Mouse (Mus musculus) embryo, embryonic 9.5 days (tissue): Measurements from ENCODE around the gene M6pr.

ENCODE experiments used
- DNase-seq: peaks from one replicate; pipeline ENCODE4 v3.0.0-alpha.2; 2017; ENCODE audit errors: extremely low spot score

Gene M6pr

DNA sequence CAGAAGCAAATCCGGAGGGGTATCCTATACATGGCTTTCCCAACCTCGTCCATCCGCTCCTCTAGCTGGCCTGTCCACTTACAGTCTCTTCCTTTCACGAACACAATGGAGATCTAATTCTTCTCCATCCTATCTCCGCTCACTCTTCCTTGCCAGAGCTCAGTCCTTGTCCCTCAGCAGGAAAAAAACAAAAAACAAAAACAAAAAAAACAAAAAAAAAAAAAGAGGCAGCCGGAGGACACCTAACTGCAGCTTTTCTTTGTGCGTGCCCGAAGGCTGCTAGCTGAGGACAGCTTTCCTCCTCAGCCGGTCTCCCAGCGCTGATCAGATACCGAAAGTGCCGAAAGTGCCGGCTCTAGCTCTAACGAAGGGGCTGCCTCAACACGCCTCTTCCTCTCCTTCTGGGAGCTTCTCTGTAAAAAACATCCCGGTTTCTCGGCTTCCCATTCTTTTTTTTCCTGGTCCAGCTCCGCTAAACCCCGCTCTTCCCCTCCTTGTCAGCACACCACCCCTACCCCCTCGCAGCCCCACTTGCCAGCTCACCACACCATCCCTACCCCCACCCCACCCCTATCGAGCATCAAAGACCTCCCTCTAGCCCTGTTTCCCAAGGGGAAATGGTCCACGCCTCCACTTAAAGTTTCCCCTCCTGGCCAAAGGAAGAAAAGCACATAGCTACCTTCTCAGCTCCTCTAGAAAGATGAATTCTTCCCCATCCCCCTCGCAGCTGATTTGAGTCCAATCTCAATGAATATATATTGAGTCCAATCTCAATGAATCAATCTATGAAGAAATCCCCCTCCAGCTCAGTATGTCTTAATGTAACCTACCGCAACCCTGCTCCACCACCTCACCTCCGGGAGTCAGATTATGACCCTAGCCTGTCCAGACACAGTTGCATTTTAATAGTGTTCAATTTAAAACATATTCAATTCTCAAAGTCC, 11.0 kb upstream of the M6pr start:
- DNase-seq, result peak; percentile 60

DNA sequence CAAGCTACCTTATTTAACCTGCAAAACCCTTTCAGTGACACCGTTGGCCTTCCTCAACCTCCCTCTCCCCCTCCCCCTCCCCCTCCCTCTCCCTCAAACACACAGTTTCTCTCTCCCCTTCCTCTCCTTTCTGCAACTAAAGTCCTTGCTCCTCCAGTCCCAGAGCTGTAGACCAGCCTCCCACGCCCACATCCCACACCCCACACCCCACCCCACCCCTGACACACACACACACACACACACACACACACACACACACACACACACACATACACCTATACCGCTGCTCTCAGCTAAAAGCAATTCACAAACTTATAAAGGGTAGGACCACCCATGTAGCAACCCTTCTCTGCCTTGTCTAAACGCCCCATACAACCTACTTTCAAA, 10.3 kb upstream of the M6pr start:
- no peak for DNase-seq

DNA sequence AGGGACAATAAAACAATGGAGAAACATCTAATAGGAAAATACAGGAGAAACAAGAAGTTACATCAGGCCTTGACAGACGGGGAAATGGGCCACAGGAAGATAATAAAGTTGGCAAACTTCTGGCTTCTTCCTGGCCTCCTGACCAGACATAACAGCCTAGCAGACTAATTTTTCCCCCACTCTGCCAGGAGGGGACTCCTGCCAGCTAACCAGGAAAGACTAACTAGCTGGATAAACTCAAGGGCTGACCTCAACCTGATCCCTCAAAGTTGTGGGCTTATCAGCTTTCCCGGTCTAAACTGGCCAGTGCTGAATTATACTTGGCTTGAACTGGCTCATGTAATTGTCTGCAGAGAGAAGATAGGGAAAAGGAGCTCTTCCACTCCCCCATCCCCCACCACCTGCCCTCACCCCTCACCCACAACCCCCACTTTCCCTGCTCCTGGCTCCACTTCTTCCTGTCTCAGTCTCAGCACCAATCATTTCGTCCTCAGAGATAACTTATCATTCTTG, 8.8 kb upstream of the M6pr start:
- no peak for DNase-seq

DNA sequence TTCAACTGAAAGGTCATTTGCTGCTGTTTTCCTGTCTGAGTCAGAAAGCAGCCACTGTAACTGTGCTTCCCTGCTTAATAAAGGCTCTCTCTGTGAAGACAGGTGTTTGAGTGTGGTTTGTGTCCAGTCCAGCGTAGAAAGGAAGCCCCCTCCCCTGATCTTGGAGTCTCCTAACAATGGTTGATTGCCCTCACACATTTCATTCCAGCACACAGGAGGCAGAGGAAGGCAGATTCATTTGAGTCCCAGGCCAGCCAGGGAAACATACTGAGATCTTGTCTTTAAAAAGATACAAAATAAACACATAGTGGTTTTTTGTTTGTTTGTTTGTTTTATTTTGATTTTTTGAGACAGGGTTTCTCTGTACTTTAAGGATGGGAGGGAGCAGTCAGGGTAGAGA, 6.4 kb upstream of the M6pr start:
- DNase-seq, result no peak

DNA sequence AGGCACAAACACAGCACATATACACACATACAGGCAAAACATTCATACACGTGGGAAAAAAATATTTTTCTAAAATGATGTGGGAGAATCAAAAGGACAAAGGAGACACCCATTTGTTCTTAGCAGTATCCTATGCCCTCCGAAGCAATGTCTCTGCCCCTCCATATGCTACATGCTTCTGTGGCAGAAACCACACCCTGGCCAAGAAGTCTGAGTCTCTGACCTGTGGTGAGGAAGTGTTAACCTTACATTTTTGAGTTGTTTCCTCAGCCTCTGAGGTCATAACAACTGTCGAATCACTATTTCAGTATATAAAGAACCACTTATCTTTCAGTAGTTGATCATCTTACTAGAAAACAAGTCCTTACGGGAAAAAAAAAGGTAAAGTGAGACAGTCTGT, 5.9 kb upstream of the M6pr start:
- DNase-seq, result no peak

DNA sequence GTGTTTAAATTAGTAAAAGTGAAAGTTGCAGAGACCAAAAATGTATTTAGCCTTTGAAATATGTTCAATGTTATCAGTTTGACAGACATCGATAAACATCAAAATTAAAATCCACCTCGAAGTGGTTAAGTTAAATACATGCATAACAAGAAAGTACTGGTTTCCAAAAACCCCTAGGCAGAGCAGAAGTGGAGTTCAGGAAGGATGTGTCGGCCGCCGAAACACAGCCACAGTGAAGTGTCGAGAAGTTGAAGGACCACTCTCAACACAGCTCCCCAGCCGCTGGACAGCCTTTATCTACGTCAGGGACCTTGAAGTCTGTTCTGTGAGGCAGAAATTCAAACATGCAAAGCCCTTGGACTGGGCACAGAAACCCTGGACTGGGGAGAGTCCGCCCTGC, 5.0 kb upstream of the M6pr start:
- DNase-seq, result no peak

DNA sequence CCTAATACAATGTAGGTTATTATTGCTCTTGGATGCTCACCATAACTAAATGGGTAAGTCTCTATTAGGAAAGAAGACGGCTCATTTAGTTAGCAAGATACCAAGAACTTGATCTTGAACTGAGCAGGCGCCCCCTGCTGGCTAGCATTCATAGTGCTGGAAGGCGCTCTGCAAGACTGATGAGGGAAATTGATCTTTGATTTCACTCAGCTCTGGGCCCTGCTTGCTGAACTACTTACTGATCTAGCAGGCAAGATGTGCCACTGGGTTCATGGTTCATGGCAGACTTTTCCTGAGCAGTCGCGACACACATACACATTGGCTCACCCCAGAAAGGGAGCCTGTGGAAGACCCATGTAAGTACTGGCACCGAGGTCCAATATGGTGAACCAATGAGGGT, 4.2 kb upstream of the M6pr start:
- DNase-seq, result peak; percentile 65

DNA sequence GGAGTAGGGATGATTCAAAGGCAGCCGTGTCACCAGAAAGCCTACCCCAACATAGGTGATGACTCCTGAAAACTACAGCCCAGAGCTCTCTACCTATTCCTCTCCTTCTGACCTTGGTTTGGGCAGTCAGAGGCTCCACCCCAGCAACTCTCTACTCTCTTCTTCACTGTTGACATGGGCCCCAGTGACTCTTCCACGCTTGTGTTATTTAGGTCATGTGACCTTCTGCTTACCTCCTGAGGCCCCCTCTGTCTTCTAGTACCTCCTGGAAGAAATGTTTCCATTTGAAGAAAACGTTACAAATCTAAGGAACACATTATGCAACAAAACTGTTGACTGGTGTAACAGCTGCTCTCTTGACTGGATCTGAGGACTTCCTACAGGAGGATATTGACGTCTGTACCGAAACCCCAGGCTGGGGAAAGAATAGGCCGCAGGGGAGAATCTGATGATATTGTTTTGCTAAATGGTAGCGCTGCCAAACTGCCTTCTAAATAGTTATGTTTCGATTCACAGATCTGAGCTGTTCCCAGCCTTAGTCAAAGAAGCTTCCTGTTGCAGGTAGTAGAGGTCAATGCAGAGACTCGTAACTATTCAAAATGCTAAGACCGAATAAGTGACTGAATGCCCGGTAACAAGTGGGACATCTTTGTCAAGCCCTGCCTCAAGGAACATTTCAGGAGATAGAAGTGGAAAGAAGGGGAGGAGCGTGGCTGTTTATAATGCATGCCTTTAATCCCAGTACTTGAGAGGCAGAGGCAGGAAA, 3.5 kb upstream of the M6pr start:
- no peak for DNase-seq

DNA sequence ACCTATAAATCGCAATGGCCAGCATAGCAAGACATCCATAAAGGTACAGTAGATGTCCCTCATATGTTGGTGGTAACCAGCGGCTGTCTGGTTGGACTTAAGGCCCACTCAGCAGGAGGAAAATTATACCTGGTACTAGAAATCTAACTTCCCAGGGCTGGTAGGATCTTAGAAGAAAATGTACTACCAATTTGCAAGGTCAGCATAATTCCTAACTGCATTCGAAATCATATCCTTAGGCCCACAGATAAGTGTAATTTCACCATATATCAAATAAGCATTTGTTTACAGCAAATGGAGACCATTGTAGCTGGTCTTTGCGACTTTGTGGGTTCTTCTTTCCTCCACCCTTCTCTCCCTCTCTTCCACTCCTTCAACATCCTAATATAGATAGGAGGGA, 1.8 kb upstream of the M6pr start:
- no peak for DNase-seq

DNA sequence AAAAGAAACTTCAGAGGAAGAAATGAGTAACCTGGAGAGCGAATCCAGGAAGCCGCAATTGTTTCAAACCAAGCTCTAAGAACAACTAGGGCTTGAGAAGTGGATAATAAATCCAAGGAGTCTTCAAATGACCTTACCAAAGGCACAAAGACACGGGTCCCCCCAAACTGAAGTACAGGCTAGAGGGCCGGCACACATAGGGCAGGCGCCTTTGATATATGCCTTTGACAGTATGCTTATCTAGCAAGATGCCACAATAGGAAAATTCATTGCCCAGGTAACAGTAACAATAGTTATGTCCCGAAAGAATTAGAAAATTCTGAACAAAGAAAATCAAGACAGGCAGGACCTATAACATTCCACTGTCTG, 400 bp upstream of the M6pr start:
- DNase-seq, result no peak

DNA sequence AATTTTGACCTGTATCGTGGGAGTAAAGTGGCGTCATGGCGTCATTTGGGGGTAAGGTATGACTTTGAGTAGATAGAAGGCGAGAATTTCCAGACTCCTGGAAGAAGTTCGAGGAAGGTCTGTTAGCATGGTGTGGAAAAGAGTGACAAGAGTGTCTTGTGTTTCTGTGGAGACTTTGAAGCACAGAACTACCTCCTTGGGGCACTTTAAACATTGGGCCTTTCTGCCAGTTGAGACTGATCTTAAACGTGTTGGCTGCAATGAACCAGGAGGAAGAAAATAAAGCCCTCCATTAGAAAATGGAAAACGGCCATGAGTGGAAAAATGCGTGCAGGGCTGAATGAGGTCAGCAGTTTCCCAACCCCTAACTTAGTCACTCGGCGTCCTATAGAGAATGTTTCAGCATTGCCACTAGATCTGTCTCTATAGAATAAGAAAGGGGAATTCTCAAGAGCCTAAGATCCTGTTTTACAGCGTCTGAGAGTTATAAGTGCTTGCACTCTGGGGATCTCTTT, 983 bp downstream of the M6pr start:
- DNase-seq, result no peak

DNA sequence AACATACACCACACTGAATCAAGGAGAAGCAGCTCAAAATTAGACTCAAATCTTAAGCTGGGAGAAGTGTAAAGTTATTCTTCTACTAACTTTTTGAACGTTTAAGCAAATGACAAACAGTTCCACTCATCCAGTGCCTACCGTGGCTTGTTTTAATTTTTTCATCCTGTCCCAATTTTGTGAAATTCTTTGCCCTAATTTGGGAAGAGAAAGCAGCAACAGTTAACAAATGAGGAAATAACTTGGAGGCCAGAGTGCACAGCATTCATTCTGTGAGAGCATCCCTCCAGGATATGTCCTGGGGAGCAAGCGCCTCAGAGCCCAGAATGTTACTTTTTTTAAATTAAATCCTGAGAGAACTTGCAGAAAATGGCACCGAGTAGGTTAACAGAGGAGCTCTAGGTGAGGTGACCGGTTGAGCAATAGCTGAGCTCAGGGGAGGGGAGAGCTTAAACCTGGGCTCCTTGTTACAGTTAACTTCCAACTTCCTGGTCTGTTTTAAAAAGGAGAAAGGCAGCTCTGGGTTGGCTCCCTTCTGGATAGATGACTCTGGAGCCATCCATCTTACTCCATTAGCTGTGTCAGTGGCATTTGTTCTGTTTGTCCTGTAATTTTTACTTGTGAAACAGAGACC, 1.8 kb downstream of the M6pr start:
- DNase-seq, result no peak

DNA sequence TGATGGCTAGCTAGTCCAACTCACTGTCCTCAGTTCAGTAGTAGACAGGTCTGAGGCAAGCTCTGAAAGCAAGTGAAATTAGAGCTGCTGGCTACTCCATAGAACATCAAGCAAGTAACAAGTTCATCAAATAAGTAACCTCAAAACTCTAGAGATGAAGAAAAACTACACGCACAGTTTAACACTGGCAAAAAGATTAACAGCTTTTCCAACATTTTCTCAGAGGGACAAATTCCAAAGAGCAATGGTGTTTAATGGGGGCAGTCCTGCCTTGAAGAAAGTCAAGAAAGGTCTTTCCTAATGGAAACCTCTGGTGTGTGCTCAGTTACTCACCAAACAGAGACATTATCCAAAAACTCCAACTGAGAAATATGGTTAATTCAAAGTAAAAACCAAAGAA, 10.2 kb downstream of the M6pr start:
- DNase-seq, result no peak

DNA sequence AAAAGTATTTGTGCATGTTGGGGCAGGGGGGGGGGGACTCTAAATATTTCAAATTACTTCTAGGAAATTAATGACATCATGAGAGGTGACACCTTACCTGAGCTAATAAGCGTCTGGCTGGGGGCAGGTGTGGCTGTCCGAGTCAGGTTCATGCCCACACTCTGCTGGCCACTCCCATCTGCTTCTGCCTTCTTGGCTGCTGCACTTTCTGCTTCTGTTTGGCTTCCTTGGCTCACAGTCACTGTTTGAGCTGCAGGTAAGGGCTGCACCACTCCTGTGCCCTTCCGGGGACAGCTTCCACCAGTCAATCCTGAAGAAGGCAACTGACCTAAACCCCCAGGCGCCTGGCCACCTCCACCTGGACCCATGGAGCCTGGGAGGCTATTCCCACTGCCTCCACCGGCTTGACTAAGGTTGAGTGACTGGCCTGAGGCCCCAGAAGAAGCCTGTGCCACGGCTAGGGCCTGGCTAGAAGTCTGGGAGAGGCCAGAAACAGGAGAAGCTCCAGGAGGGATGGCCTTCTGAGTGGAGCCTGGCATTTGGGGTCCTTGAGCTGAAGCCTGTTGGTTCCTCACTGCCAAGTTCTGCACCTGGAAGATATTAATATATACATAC, 16.9 kb downstream of the M6pr start:
- DNase-seq, result no peak

DNA sequence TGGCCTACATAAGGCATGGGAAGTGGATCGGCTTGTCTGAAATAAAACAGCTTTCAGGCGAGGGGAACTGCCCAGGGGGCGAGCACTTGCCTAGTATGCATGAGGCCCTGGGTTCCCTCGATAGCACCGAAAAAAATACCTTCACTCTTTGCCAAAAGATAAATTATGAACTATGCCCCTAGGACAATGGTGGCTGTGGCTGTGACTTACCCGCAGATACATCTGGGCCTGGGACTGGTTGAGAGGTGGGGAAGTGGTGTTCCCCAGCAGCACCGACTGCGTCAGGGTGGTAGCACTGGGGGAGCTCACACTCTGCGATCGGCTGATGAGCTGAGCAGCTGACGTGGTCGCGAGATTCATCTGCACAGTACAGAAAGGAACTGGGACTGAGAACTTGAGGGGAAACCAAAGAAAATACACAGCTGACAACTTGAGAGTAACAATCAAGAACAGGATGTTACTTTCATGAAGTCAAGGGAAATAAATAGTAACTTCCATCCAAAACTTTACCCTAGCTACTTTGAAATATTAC, 24.6 kb downstream of the M6pr start:
- no peak for DNase-seq

DNA sequence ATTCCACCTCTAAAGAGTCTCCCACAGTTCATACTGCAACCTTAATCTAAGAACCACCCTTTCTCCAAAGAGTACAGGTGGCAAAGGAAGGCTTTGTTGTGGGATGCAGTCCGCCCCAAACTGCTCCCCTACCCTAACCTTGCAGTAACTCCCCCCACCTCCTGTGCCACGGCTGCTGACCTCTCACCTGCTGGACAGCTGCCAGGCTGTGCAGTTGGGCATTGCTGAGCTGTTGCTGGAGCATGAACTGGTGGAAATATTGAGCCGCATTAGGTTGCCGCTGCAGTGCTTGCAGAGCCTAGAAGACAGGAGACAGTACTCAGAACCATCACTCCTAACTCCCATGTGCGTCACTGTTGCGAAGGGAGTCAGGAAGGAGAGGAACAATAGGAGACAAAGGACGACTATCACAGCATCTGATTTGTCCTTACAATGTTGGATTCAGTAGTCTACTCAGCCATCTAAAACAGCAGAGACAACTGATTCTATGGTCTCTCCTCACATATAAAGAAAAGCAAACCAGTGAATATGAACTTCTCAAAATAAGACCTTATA, 26.3 kb downstream of the M6pr start:
- no peak for DNase-seq

DNA sequence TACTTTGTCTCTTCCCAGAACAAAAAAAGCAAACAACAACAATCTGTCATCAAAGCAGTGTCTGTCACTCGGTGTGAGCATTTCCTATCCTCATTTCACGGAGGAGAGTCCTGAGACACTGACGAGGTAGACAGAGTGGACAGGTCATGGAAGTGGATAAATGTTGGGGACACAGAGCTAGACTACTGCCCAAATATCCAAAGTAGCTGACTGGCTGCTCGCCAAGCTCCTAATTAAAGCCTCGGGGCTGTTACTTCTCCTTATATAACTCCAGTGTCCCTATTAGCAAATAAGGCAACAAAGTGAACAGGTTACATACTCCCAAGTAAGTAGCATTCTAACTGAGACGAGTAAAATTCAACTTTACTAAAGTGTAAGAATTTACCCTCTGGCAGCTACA, 29.0 kb downstream of the M6pr start:
- no peak for DNase-seq

DNA sequence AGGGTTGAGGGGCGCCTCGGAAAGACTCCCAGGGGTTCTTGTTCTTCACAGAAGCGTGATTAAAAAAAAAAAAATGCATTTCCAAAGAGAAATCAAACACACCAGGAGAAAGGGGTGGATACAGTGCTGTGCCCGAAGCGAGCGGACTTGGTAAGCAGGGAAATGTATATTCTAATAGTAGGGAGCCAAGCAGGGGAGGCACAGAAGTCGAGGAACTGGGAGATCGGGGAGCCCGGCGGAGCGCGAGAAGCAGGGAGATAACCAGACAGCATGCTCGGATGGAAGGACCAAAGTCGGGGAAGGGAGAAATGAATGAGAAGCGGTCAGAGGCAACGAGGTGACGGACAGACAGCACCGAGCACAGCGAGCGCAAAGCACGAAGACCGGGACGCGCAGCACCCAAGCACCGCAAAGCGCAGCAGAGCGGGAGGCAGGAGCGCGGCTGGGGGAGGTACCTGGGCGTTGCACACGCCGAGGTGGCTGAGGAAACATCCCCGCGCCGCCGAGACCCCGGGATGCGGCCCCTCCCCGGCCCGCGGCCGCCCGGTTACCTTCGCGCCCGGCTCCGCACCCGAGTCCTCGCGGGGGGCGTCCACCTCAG, 30.6 kb downstream of the M6pr start:
- peak; percentile 73 for DNase-seq

DNA sequence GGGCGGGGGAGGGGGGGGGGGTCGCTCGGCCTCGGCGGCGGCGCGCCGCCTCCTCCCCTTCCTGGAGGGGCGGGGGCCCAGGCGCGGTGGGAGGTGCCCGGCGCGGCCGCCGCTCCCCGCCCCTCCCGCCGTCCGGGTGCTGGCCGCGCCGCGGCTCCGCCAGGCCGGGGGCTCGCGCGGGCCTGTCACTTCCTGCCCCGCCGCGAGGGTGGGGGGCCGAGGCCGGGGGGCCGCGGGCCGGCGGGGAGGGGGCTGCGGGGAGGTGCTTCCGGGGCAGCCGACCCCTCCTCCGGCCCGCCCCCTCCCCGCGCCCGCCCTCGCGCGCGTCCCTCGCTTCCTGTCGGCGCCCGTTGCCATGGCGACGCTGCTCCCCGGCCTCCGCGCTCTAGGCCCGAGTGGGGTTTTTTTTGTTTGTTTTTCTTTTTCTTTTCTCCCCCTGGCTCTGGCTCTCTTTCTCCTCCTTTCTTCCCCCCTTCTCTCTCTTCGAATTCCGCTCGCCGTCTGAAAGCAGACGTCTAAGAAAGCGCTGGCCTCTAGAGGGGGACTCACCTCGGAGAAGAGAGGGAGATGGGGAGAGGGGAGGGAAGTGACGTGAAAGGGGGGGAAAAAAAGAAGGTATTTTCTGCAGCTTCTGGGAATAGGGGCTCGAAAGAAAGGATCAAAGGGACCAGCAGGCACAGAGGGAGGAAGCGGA, 31.3 kb downstream of the M6pr start:
- peak; percentile 93 for DNase-seq

DNA sequence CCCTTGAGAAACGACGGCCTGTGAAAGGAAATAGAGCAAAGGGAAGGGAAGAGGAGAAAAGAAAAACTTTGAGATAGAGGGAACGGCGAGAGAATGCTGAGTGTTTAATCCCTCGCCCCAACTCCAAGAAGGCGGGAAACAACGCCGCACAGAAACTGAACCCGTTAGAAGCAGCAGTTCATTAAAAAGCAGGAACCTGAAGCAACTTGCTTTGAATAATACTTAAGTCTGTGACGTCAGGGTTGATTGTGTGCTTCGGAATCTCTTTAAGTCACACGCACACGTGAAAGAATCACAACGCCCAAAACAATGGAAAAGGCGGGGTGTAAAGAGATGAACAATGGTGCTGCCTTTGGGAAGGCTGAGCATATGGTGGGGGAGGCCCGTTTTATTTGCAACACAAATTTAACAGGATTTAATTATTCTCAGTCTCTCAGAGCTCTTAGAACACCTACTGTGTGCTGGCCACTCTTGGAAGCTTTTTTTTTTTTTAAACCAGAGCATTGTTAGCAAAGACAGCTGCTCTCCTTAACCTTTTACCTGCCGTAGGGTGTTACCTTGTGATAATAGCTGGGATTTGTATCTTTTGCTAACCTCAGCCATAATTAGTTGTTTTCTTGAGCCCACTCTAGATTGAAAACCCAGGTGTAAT, 32.0 kb downstream of the M6pr start, which contains the start of gene Phc1:
Gene Phc1 (minus strand): TSS at position 213 of the 652 bp plus-strand sequence.
- no peak for DNase-seq
